Comparison of ENCODE assay signal across 9 mouse cellular contexts in the genomic region with DNA sequence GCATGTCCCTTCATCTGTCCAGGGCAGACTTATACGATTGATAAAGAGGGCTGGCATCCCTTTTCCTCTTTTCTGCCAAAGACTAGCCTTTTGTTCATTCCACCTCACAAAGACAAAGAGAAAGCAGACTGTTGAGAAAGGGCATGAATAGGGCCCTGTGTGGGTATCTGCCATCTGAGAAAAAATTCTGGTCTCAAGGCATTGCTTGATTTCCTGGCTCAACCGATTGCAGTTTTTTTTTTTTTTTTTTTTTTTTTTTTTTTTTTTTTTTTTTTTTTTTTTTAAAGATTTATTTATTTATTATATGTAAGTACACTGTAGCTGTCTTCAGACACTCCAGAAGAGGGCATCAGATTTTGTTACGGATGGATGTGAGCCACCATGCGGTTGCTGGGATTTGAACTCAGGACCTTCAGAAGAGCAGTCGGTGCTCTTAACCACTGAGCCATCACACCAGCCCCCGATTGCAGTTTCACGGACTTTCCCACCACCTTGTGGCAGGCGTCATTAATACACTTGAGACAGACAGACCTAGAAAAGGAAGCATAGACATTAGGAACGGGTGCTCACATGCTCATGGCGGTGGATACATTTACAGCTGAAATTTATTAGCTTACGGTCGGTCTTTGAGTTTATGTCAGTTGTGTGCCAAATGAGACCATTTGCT. TPM values are rescaled to one million over a fixed set of nuclear protein-coding genes. Genes with fewer than 3 reads are reported as not detected.
A peak's percentile ranks its signal among the peaks of the same experiment; 100 is the strongest.
DNase-seq lines count a peak whose midpoint lies in the region; ATAC-seq lines count a peak whose summit lies in the region.
"Not testable (repeated sequence)": the region's sequence is repeated elsewhere in the genome, so short reads cannot be mapped to it uniquely, and the experiment has no call there.
"Had no signal": no experiment of that assay in that cellular context is flagged by ENCODE, and none has a peak within 500 bp of the region (broad histone marks: within the 10 kb centered on the region; RNA-seq: fewer than 3 reads in every experiment).

No protein-coding gene starts in this region.

- peaks cover 17% of the 10 kb centered on the region for H3K4me1 ChIP-seq in embryonic facial prominence, embryonic 13.5 days
- H3K4me1 ChIP-seq in heart, embryonic 14.5 days (ENCODE audit: control insufficient read depth in 2 of 2, insufficient read depth in 2 of 2, low read length in 2 of 2), result peaks cover 7 to 13% of the 10 kb centered on the region in 2 experiments; a peak in 3 of 4 replicates
- peaks cover 31% of the 10 kb centered on the region for H3K4me1 ChIP-seq in liver, embryonic 13.5 days (replicated peaks)
- H3K4me1 ChIP-seq in midbrain, embryonic 12.5 days, result peaks cover 17% of the 10 kb centered on the region

- peaks cover 14% of the 10 kb centered on the region for H3K36me3 ChIP-seq in embryonic facial prominence, embryonic 13.5 days
- H3K36me3 ChIP-seq in heart, embryonic 14.5 days (ENCODE audit: control insufficient read depth, insufficient read depth, low read length), result peaks cover 21% of the 10 kb centered on the region
- peaks cover 22% of the 10 kb centered on the region for H3K36me3 ChIP-seq in liver, embryonic 13.5 days
- H3K36me3 ChIP-seq in midbrain, embryonic 12.5 days, result peaks cover 11% of the 10 kb centered on the region
- not testable (repeated sequence) for H3K36me3 ChIP-seq in splenic B cell, adult 2 months (ENCODE audit: control insufficient read depth, insufficient read depth, low read length, poor library complexity, severe bottlenecking)

- 58% methylated on average over 12 of the region's 12 CpGs for whole genome bisulfite sequencing in embryonic facial prominence, embryonic 13.5 days
- WGBS in heart, embryonic 14.5 days, result 56% methylated on average over 10 of the region's 12 CpGs
- 35% methylated on average over 12 of the region's 12 CpGs for WGBS in liver, embryonic 13.5 days (ENCODE audit: insufficient replicate concordance)
- 62% methylated on average over 12 of the region's 12 CpGs for WGBS in midbrain, embryonic 12.5 days

- H3K9ac ChIP-seq in embryonic facial prominence, embryonic 13.5 days, result peak overlapping the region; percentile 88
- H3K9ac ChIP-seq in heart, embryonic 14.5 days (ENCODE audit: low read length), result peak overlapping the region; percentile 88
- H3K9ac ChIP-seq in liver, embryonic 13.5 days, result peak overlapping the region; percentile 88
- peak overlapping the region; percentile 87; the same call in 1 of the 2 replicates for H3K9ac ChIP-seq in midbrain, embryonic 12.5 days (replicated peaks)

- peak overlapping the region; percentile 99 for H3K4me3 ChIP-seq in embryonic facial prominence, embryonic 13.5 days
- peak overlapping the region; percentile 3 to 90; a peak in 3 of 4 replicates for H3K4me3 ChIP-seq in heart, embryonic 14.5 days (ENCODE audit: control insufficient read depth in 1 of 2, insufficient read depth in 1 of 2, low read depth in 1 of 2, low read length in 2 of 2)
- H3K4me3 ChIP-seq in liver, embryonic 13.5 days (replicated peaks), result peak overlapping the region; percentile 99
- peak overlapping the region; percentile 99 for H3K4me3 ChIP-seq in midbrain, embryonic 12.5 days

- H3K27ac ChIP-seq in embryonic facial prominence, embryonic 13.5 days; heart, embryonic 14.5 days (replicated peaks in 1 of 2; ENCODE audit: control insufficient read depth in 1 of 2, insufficient read depth in 1 of 2, low read depth in 2 of 2, low read length in 2 of 2); midbrain, embryonic 12.5 days (replicated peaks): not testable (repeated sequence)
- peak overlapping the region; percentile 89 for H3K27ac ChIP-seq in liver, embryonic 13.5 days

- peak overlapping the region; percentile 97 for H3K4me2 ChIP-seq in embryonic facial prominence, embryonic 13.5 days
- H3K4me2 ChIP-seq in heart, embryonic 14.5 days (ENCODE audit: low read length), result peak overlapping the region; percentile 94
- peak overlapping the region; percentile 92 for H3K4me2 ChIP-seq in liver, embryonic 13.5 days
- peak overlapping the region; percentile 98 for H3K4me2 ChIP-seq in midbrain, embryonic 12.5 days (replicated peaks)

- not testable (repeated sequence) for ATAC-seq in embryonic facial prominence, embryonic 13.5 days (ENCODE audit: insufficient number of reproducible peaks, insufficient read depth, low FRiP score, low TSS enrichment, low read depth); heart, embryonic 14.5 days (ENCODE audit: insufficient number of reproducible peaks, insufficient read depth, low FRiP score, low read depth); liver, embryonic 13.5 days (ENCODE audit: low read depth); midbrain, embryonic 12.5 days (ENCODE audit: low FRiP score, low read depth)

- peak; percentile 87 for DNase-seq in A20 (ENCODE audit: low read depth, low spot score)
- peak; percentile 36 to 56 for DNase-seq in adrenal gland, postnatal 36 days
- DNase-seq in kidney, adult 9 months, result peak; percentile 64
- DNase-seq in liver, embryonic 13.5 days, result peak; percentile 52
- DNase-seq in splenic B cell, adult 2 months (ENCODE audit: low read depth, low spot score), result peak; percentile 82

- not testable (repeated sequence) for H3K9me3 ChIP-seq in embryonic facial prominence, embryonic 13.5 days; heart, embryonic 14.5 days (ENCODE audit: control insufficient read depth, low read length); liver, embryonic 13.5 days (replicated peaks); midbrain, embryonic 12.5 days

- not testable (repeated sequence) for H3K27me3 ChIP-seq in embryonic facial prominence, embryonic 13.5 days; heart, embryonic 14.5 days (ENCODE audit: control insufficient read depth, insufficient read depth, low read length); liver, embryonic 13.5 days; midbrain, embryonic 12.5 days; splenic B cell, adult 2 months (ENCODE audit: control insufficient read depth, insufficient read depth, low read length, poor library complexity, severe bottlenecking)

RNA-seq across cellular contexts. Expression of a gene that starts 1.3 kb away (rescaled TPM):
- total RNA-seq in adrenal gland, postnatal 36 days (2021), result 10 to 100 TPM; 22.6 to 38.8 TPM
- polyA plus RNA-seq in embryonic facial prominence, embryonic 13.5 days (2015; fragmentation: Nextera tagmentation; extraction: Ambion mirVana), result 24.5 and 25.3 TPM in 2 replicates
- polyA plus RNA-seq in heart, embryonic 14.5 days (2014; fragmentation: Nextera tagmentation; extraction: Ambion mirVana), result 12.3 and 16.3 TPM in 2 replicates
- polyA plus RNA-seq in liver, embryonic 13.5 days (2015; fragmentation: Nextera tagmentation; extraction: Ambion mirVana), result 13.5 and 14.7 TPM in 2 replicates
- 20.6 and 23.6 TPM in 2 replicates for polyA plus RNA-seq in midbrain, embryonic 12.5 days (2016; fragmentation: Nextera tagmentation; extraction: Ambion mirVana)

RNA-seq across cellular contexts. Expression of a gene that starts 5.8 kb away (rescaled TPM):
- total RNA-seq in adrenal gland, postnatal 36 days (2021), result 1 to 10 TPM; 8.7 to 9.2 TPM
- 7.5 and 8.2 TPM in 2 replicates for polyA plus RNA-seq in embryonic facial prominence, embryonic 13.5 days (2015; fragmentation: Nextera tagmentation; extraction: Ambion mirVana)
- 2.3 and 3.1 TPM in 2 replicates for polyA plus RNA-seq in heart, embryonic 14.5 days (2014; fragmentation: Nextera tagmentation; extraction: Ambion mirVana)
- polyA plus RNA-seq in liver, embryonic 13.5 days (2015; fragmentation: Nextera tagmentation; extraction: Ambion mirVana), result 5.6 and 6.1 TPM in 2 replicates
- polyA plus RNA-seq in midbrain, embryonic 12.5 days (2016; fragmentation: Nextera tagmentation; extraction: Ambion mirVana), result 10.1 and 10.2 TPM in 2 replicates

RNA-seq across cellular contexts. Expression of a gene that starts 9.9 kb away (rescaled TPM):
- total RNA-seq in adrenal gland, postnatal 36 days (2021), result 1 to 10 TPM; 4.1 to 4.8 TPM
- polyA plus RNA-seq in embryonic facial prominence, embryonic 13.5 days (2015; fragmentation: Nextera tagmentation; extraction: Ambion mirVana), result 6.9 and 7.9 TPM in 2 replicates
- 1.8 and 2.4 TPM in 2 replicates for polyA plus RNA-seq in heart, embryonic 14.5 days (2014; fragmentation: Nextera tagmentation; extraction: Ambion mirVana)
- 2.1 and 2.7 TPM in 2 replicates for polyA plus RNA-seq in liver, embryonic 13.5 days (2015; fragmentation: Nextera tagmentation; extraction: Ambion mirVana)
- polyA plus RNA-seq in midbrain, embryonic 12.5 days (2016; fragmentation: Nextera tagmentation; extraction: Ambion mirVana), result 5.1 and 5.2 TPM in 2 replicates

RNA-seq across cellular contexts. Expression of a gene that starts 14.3 kb away (rescaled TPM):
- total RNA-seq in adrenal gland, postnatal 36 days (2021), result not detected
- 0.81 TPM in 1 of 2 replicates, not detected in the other for polyA plus RNA-seq in embryonic facial prominence, embryonic 13.5 days (2015; fragmentation: Nextera tagmentation; extraction: Ambion mirVana)
- not detected in 2 replicates for polyA plus RNA-seq in heart, embryonic 14.5 days (2014; fragmentation: Nextera tagmentation; extraction: Ambion mirVana)
- not detected in 2 replicates for polyA plus RNA-seq in liver, embryonic 13.5 days (2015; fragmentation: Nextera tagmentation; extraction: Ambion mirVana)
- polyA plus RNA-seq in midbrain, embryonic 12.5 days (2016; fragmentation: Nextera tagmentation; extraction: Ambion mirVana), result not detected in 2 replicates
- total RNA-seq: gastrocnemius, postnatal 4 days had no signal

RNA-seq across cellular contexts. Expression of a gene that starts 14.5 kb away (rescaled TPM):
- total RNA-seq in adrenal gland, postnatal 36 days (2021), result 1 to 10 TPM; 5.8 TPM
- 10.8 and 11.3 TPM in 2 replicates for polyA plus RNA-seq in embryonic facial prominence, embryonic 13.5 days (2015; fragmentation: Nextera tagmentation; extraction: Ambion mirVana)
- polyA plus RNA-seq in heart, embryonic 14.5 days (2014; fragmentation: Nextera tagmentation; extraction: Ambion mirVana), result 5.3 and 8.0 TPM in 2 replicates
- polyA plus RNA-seq in liver, embryonic 13.5 days (2015; fragmentation: Nextera tagmentation; extraction: Ambion mirVana), result 0.60 and 0.74 TPM in 2 replicates
- polyA plus RNA-seq in midbrain, embryonic 12.5 days (2016; fragmentation: Nextera tagmentation; extraction: Ambion mirVana), result 31.9 and 35.3 TPM in 2 replicates

Comparison
In these comparisons a context has a peak if more than half of its experiments do, and no peak if none do; other contexts are left out.
1. H3K4me3 ChIP-seq: peak in every context shown above with its lines; median percentile 99 in embryonic facial prominence, embryonic 13.5 days; 99 in liver, embryonic 13.5 days; 99 in midbrain, embryonic 12.5 days; 46 in heart, embryonic 14.5 days.